Comparison of ENCODE assay signal across 9 mouse cellular contexts in genomic region chr1:52952143-52952542, GRCm38 (mm10).
DNase-seq lines count a peak whose midpoint lies in the region; ATAC-seq and TF ChIP-seq lines count a peak whose summit lies in the region.
"Had no signal": no experiment of that assay in that cellular context is flagged by ENCODE, and none has a peak within 500 bp of the region (broad histone marks: within the 10 kb centered on the region; RNA-seq: fewer than 3 reads in every experiment).

No protein-coding gene starts in this region.

- H3K4me2 ChIP-seq in kidney, embryonic 14.5 days (replicated peaks; ENCODE audit: low read depth, low read length), result peak overlapping the region; percentile 94
- peak overlapping the region; percentile 96 for H3K4me2 ChIP-seq in hindbrain, embryonic 16.5 days (ENCODE audit: low read length)
- H3K4me2 ChIP-seq in midbrain, embryonic 12.5 days (replicated peaks), result peak overlapping the region; percentile 96

- DNase-seq in kidney, postnatal 14 days, result no peak
- no peak for DNase-seq in adrenal gland, postnatal 10 days
- DNase-seq in thymus, adult 18-20 months, result no peak

- peak overlapping the region; percentile 54 for H3K4me3 ChIP-seq in kidney, embryonic 14.5 days (ENCODE audit: low read length)
- H3K4me3 ChIP-seq in ES-Bruce4 (ENCODE audit: low read depth, low read length), result peak overlapping the region; percentile 99
- peak overlapping the region; percentile 86 for H3K4me3 ChIP-seq in cortical plate, adult 2 months (ENCODE audit: insufficient read depth, low read length)
- H3K4me3 ChIP-seq in hindbrain, embryonic 16.5 days (ENCODE audit: low read length), result peak overlapping the region; percentile 64
- peak overlapping the region; percentile 58 for H3K4me3 ChIP-seq in midbrain, embryonic 12.5 days

- no peaks in the 10 kb centered on the region for H3K36me3 ChIP-seq in kidney, embryonic 14.5 days (ENCODE audit: control insufficient read depth, insufficient read depth, low read length)
- H3K36me3 ChIP-seq in ES-Bruce4 (ENCODE audit: control insufficient read depth, insufficient read depth, low read length, poor library complexity, severe bottlenecking), result peaks cover 25% of the 10 kb centered on the region
- H3K36me3 ChIP-seq in hindbrain, embryonic 16.5 days (ENCODE audit: control insufficient read depth, insufficient read depth, low read length), result no peaks in the 10 kb centered on the region
- no peaks in the 10 kb centered on the region for H3K36me3 ChIP-seq in midbrain, embryonic 12.5 days

- H3K9ac ChIP-seq in kidney, embryonic 14.5 days (ENCODE audit: low read depth, low read length), result peak overlapping the region; percentile 57
- H3K9ac ChIP-seq in ES-Bruce4 (ENCODE audit: low read depth, poor library complexity, severe bottlenecking), result peak overlapping the region; percentile 94
- H3K9ac ChIP-seq in hindbrain, embryonic 16.5 days (ENCODE audit: low read depth, low read length), result peak overlapping the region; percentile 69
- peak overlapping the region; percentile 60; the same call in 1 of the 2 replicates for H3K9ac ChIP-seq in midbrain, embryonic 12.5 days (replicated peaks)

- TF ChIP-seq CTCF in ES-Bruce4 (IDR thresholded peaks at IDR 0.05; ENCODE audit: low read depth, low read length), result no peak
- TF ChIP-seq CTCF in cortical plate, adult 2 months (IDR thresholded peaks at IDR 0.05; ENCODE audit: extremely low read depth, insufficient read depth, low read length), result peak; percentile 19; the same call in 1 of the 2 replicates

- no peak for ATAC-seq in kidney, embryonic 14.5 days (ENCODE audit: low FRiP score, low TSS enrichment)
- ATAC-seq in hindbrain, embryonic 16.5 days, result peak; percentile 72
- ATAC-seq in midbrain, embryonic 12.5 days (ENCODE audit: low FRiP score, low read depth), result no peak
- ATAC-seq: Patski had no signal

- no peak for TF ChIP-seq EP300 in ES-Bruce4 (IDR thresholded peaks at IDR 0.05; ENCODE audit: insufficient read depth, low read depth, low read length)

- 4% methylated on average over 5 of the region's 5 CpGs for WGBS in kidney, embryonic 14.5 days
- WGBS in hindbrain, embryonic 16.5 days, result under 1% methylated on average over 5 of the region's 5 CpGs
- WGBS in midbrain, embryonic 12.5 days, result 7% methylated on average over 5 of the region's 5 CpGs

- no peak for TF ChIP-seq POLR2A in ES-Bruce4 (IDR thresholded peaks at IDR 0.05; ENCODE audit: insufficient read depth, low read length)
- TF ChIP-seq POLR2A in cortical plate, adult 2 months (IDR thresholded peaks at IDR 0.05; ENCODE audit: extremely low read depth, insufficient read depth, low read length), result no peak

- no peak overlapping the region for H3K27ac ChIP-seq in kidney, embryonic 14.5 days (ENCODE audit: low read depth, low read length)
- H3K27ac ChIP-seq in ES-Bruce4 (ENCODE audit: insufficient read depth, low read length), result peak overlapping the region; percentile 98
- H3K27ac ChIP-seq in cortical plate, adult 2 months (ENCODE audit: insufficient read depth, low read length), result peak overlapping the region; percentile 32; the same call in 1 of the 2 replicates
- H3K27ac ChIP-seq in hindbrain, embryonic 16.5 days (ENCODE audit: low read depth, low read length), result no peak overlapping the region; the same call in 1 of the 2 replicates
- no peak overlapping the region for H3K27ac ChIP-seq in midbrain, embryonic 12.5 days (replicated peaks)

- peaks cover 4% of the 10 kb centered on the region; the same call in 1 of the 2 replicates for H3K27me3 ChIP-seq in kidney, embryonic 14.5 days (ENCODE audit: control insufficient read depth, insufficient read depth, low read length)
- no peaks in the 10 kb centered on the region for H3K27me3 ChIP-seq in ES-Bruce4 (ENCODE audit: control insufficient read depth, insufficient read depth, low read length, poor library complexity, severe bottlenecking)
- H3K27me3 ChIP-seq in hindbrain, embryonic 16.5 days (replicated peaks; ENCODE audit: control insufficient read depth, insufficient read depth, low read length), result no peaks in the 10 kb centered on the region
- H3K27me3 ChIP-seq in midbrain, embryonic 12.5 days, result peaks cover 15% of the 10 kb centered on the region; the same call in 1 of the 2 replicates

- no peaks in the 10 kb centered on the region for H3K4me1 ChIP-seq in kidney, embryonic 14.5 days (ENCODE audit: control insufficient read depth, insufficient read depth, low read length)
- peaks cover 3% of the 10 kb centered on the region for H3K4me1 ChIP-seq in ES-Bruce4 (ENCODE audit: control insufficient read depth, insufficient read depth, low read length)
- H3K4me1 ChIP-seq in cortical plate, adult 2 months (ENCODE audit: control insufficient read depth, insufficient read depth, low read length), result no peaks in the 10 kb centered on the region
- H3K4me1 ChIP-seq in hindbrain, embryonic 16.5 days (ENCODE audit: control insufficient read depth, insufficient read depth, low read depth, low read length), result peaks cover 5% of the 10 kb centered on the region
- peaks cover 20% of the 10 kb centered on the region for H3K4me1 ChIP-seq in midbrain, embryonic 12.5 days

- no peaks in the 10 kb centered on the region for H3K9me3 ChIP-seq in kidney, embryonic 14.5 days (ENCODE audit: control insufficient read depth, low read length)
- peaks cover 21% of the 10 kb centered on the region for H3K9me3 ChIP-seq in ES-Bruce4 (replicated peaks; ENCODE audit: control insufficient read depth, insufficient read depth, low read length, poor library complexity, severe bottlenecking)
- no peaks in the 10 kb centered on the region for H3K9me3 ChIP-seq in hindbrain, embryonic 16.5 days (ENCODE audit: control insufficient read depth, low read length)
- H3K9me3 ChIP-seq in midbrain, embryonic 12.5 days, result no peaks in the 10 kb centered on the region

Comparison
In these comparisons a context has a peak if more than half of its experiments do, and no peak if none do; other contexts are left out.
1. H3K27ac ChIP-seq: peak in ES-Bruce4 (single experiment) and cortical plate, adult 2 months (single experiment); none in kidney, embryonic 14.5 days (single experiment), hindbrain, embryonic 16.5 days (single experiment) and midbrain, embryonic 12.5 days (single experiment).
2. Peak in every context shown above with its lines, with median percentiles within 50 percentile points of each other: H3K4me2 ChIP-seq, H3K4me3 ChIP-seq and H3K9ac ChIP-seq.